Mouse (Mus musculus): ENCODE measurements around the gene Tnni2. TPM values are rescaled to one million over a fixed set of nuclear protein-coding genes. Genes with fewer than 3 reads are reported as not detected.

Gene Tnni2
- polyA plus RNA-seq, 1 experiment, result 2.1 TPM

DNA sequence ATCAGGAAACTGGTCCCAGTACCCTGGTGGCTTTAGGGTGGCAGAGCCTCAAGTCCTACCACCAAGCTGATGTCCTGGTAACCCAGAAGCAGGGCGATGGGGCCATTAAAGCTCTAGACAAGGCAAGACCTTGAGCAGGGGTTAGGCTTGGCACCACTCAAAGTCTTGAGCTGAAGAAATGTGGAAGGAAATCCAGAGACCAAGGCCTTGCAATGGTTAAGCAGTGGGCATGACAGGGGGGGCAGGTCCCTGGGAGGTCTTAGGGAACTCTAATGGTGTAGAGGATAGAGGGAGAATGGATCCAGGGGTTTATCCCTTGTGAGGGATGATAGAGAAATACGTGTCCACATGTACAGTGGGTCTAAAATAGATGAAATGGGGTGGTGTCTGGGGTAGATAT lies 31.9 kb downstream of the Tnni2 start:
- Histone ChIP-seq H3K4me3 (ENCODE audit: low read depth, low read length) (no peak overlapping the region), H3K27ac (ENCODE audit: insufficient read depth, low read length) (no peak overlapping the region), H3K9me3 (replicated peaks; ENCODE audit: control insufficient read depth, insufficient read depth, low read length, poor library complexity, severe bottlenecking) (no peaks in the 10 kb centered on the region), H3K27me3 (ENCODE audit: control insufficient read depth, insufficient read depth, low read length, poor library complexity, severe bottlenecking) (no peaks in the 10 kb centered on the region), H3K36me3 (ENCODE audit: control insufficient read depth, insufficient read depth, low read length, poor library complexity, severe bottlenecking) (no peaks in the 10 kb centered on the region), H3K4me1 (ENCODE audit: control insufficient read depth, insufficient read depth, low read length) (no peaks in the 10 kb centered on the region), H3K9ac (ENCODE audit: low read depth, poor library complexity, severe bottlenecking) (no peak overlapping the region)
- TF ChIP-seq POLR2A (IDR thresholded peaks at IDR 0.05; ENCODE audit: insufficient read depth, low read length), result no peak
- no peak for TF ChIP-seq CTCF (IDR thresholded peaks at IDR 0.05; ENCODE audit: low read depth, low read length)
- no peak for TF ChIP-seq EP300 (IDR thresholded peaks at IDR 0.05; ENCODE audit: insufficient read depth, low read depth, low read length)

DNA sequence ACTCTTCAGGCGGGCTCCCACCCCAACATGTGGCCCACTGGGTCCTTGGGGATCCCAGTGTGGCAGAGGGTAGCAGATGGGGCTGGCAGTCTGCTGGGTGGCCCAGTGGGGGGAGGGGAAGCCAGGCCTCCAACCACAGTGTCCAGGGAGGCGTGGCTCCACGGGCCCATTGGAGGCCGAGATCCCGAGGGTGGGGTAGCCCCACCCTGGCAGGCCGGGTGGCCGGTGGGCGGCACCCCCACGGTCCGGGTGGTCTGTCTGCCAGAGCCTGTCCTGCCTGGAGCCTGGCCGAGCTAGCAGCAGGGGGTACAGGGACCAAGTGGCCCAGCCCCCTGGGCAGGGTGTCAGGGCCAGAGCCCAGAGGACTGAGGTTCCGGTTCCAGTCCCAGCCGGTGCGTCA lies 33.2 kb downstream of the Tnni2 start:
- Histone ChIP-seq H3K4me1 (ENCODE audit: control insufficient read depth, insufficient read depth, low read length) (no peaks in the 10 kb centered on the region), H3K27me3 (ENCODE audit: control insufficient read depth, insufficient read depth, low read length, poor library complexity, severe bottlenecking) (no peaks in the 10 kb centered on the region), H3K9ac (ENCODE audit: low read depth, poor library complexity, severe bottlenecking) (no peak overlapping the region), H3K4me3 (ENCODE audit: low read depth, low read length) (no peak overlapping the region), H3K27ac (ENCODE audit: insufficient read depth, low read length) (no peak overlapping the region), H3K9me3 (replicated peaks; ENCODE audit: control insufficient read depth, insufficient read depth, low read length, poor library complexity, severe bottlenecking) (no peaks in the 10 kb centered on the region), H3K36me3 (ENCODE audit: control insufficient read depth, insufficient read depth, low read length, poor library complexity, severe bottlenecking) (no peaks in the 10 kb centered on the region)
- TF ChIP-seq POLR2A (IDR thresholded peaks at IDR 0.05; ENCODE audit: insufficient read depth, low read length) (no peak), EP300 (IDR thresholded peaks at IDR 0.05; ENCODE audit: insufficient read depth, low read depth, low read length) (no peak), CTCF (IDR thresholded peaks at IDR 0.05; ENCODE audit: low read depth, low read length) (no peak)

DNA sequence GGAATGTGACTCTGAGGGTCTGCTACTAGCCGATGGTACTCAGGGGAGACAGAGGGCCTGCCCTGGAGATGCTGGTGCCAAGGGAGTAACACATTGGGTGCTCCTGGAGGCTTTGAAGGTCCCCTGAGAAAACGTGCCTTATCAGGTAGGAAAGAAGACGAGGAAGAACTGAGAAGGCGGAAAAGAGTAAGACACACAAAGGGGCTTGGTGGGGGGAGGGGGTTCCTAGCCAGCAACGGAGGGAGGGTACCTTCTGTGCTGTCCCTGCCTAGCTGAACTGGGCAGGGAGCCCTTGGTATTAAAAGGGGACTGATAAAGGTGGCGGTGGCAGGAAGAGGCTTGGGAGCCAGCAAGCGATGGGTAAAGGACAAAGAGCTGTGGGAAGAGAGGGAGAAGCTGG lies 34.0 kb downstream of the Tnni2 start:
- Histone ChIP-seq H3K4me1 (ENCODE audit: control insufficient read depth, insufficient read depth, low read length) (no peaks in the 10 kb centered on the region), H3K27ac (ENCODE audit: insufficient read depth, low read length) (no peak overlapping the region)
- no peak for TF ChIP-seq CTCF (IDR thresholded peaks at IDR 0.05; ENCODE audit: low read depth, low read length)
- TF ChIP-seq EP300 (IDR thresholded peaks at IDR 0.05; ENCODE audit: insufficient read depth, low read depth, low read length), result no peak
- TF ChIP-seq POLR2A (IDR thresholded peaks at IDR 0.05; ENCODE audit: insufficient read depth, low read length), result no peak

GRCm38 (mm10) chr7:142476271-142476670 lies 34.7 kb downstream of the Tnni2 start:
- TF ChIP-seq POLR2A (IDR thresholded peaks at IDR 0.05; ENCODE audit: insufficient read depth, low read length) (no peak), CTCF (IDR thresholded peaks at IDR 0.05; ENCODE audit: low read depth, low read length) (no peak), EP300 (IDR thresholded peaks at IDR 0.05; ENCODE audit: insufficient read depth, low read depth, low read length) (no peak)
- H3K4me1 ChIP-seq (ENCODE audit: control insufficient read depth, insufficient read depth, low read length), result no peaks in the 10 kb centered on the region

More for the DNA sequence above, 34.0 kb downstream of the Tnni2 start:
- no peak overlapping the region for H3K9ac ChIP-seq (ENCODE audit: low read depth, poor library complexity, severe bottlenecking)
- no peak overlapping the region for H3K4me3 ChIP-seq (ENCODE audit: low read depth, low read length)
- H3K36me3 ChIP-seq (ENCODE audit: control insufficient read depth, insufficient read depth, low read length, poor library complexity, severe bottlenecking), result no peaks in the 10 kb centered on the region
- no peaks in the 10 kb centered on the region for H3K9me3 ChIP-seq (replicated peaks; ENCODE audit: control insufficient read depth, insufficient read depth, low read length, poor library complexity, severe bottlenecking)
- H3K27me3 ChIP-seq (ENCODE audit: control insufficient read depth, insufficient read depth, low read length, poor library complexity, severe bottlenecking), result no peaks in the 10 kb centered on the region

DNA sequence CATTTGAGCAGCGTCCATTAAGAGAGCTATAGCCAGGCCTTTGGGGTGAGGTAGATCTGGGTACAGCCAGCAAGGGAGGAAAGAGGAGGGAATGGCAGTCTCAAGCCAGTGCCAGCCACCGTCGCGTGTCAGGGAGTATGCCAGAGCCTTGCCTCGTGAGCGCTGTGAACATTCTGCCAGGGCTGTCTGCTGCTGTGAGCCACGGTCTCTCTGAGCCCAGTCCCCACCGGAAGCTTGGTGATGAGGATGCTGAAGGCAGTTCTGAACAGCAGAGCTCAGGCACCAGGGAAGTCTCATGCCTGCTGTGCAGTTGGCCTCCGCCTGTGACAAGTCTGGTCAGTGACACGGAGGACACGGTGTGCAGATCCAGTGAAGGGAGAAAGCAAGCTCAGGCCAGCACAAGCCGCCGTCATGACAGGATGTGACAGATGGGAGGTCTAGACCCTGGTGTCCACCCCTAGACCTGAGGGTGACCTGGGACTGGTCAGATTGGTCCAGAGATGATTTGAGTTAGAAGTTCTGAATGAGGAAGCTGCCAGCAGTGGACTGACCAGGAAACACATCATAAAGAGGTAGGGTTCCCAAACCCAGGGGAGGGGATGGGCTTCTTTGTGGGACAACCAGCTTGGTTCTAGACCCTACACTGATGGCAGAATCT lies 35.3 kb downstream of the Tnni2 start:
- no peaks in the 10 kb centered on the region for H3K27me3 ChIP-seq (ENCODE audit: control insufficient read depth, insufficient read depth, low read length, poor library complexity, severe bottlenecking)
- no peaks in the 10 kb centered on the region for H3K9me3 ChIP-seq (replicated peaks; ENCODE audit: control insufficient read depth, insufficient read depth, low read length, poor library complexity, severe bottlenecking)

More at GRCm38 (mm10) chr7:142476271-142476670, 34.7 kb downstream of the Tnni2 start:
- H3K27ac ChIP-seq (ENCODE audit: insufficient read depth, low read length), result no peak overlapping the region
- H3K4me3 ChIP-seq (ENCODE audit: low read depth, low read length), result no peak overlapping the region
- H3K9me3 ChIP-seq (replicated peaks; ENCODE audit: control insufficient read depth, insufficient read depth, low read length, poor library complexity, severe bottlenecking), result no peaks in the 10 kb centered on the region
- no peaks in the 10 kb centered on the region for H3K36me3 ChIP-seq (ENCODE audit: control insufficient read depth, insufficient read depth, low read length, poor library complexity, severe bottlenecking)
- no peak overlapping the region for H3K9ac ChIP-seq (ENCODE audit: low read depth, poor library complexity, severe bottlenecking)
- H3K27me3 ChIP-seq (ENCODE audit: control insufficient read depth, insufficient read depth, low read length, poor library complexity, severe bottlenecking), result no peaks in the 10 kb centered on the region

DNA sequence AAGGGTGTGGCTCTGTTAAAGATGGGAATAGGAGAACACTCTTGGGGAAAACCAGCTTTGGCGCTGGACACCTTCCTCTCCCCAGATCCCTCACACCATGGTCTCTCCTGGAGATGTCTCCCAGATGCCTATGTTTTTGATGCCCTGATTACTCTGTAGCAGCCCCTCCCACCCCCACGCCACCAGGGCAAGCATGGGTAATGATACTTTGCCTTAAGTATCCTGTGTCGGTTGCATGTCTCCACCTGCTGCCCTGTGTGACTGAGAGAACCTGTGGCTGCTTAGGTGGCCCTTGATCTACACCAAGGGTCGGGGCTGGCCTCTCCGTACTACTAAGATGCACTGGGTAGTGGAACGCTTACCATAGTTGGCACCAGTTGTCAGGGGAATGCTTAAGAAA lies 36.4 kb downstream of the Tnni2 start:
- Histone ChIP-seq H3K9me3 (replicated peaks; ENCODE audit: control insufficient read depth, insufficient read depth, low read length, poor library complexity, severe bottlenecking) (no peaks in the 10 kb centered on the region), H3K27ac (ENCODE audit: insufficient read depth, low read length) (no peak overlapping the region), H3K27me3 (ENCODE audit: control insufficient read depth, insufficient read depth, low read length, poor library complexity, severe bottlenecking) (no peaks in the 10 kb centered on the region), H3K36me3 (ENCODE audit: control insufficient read depth, insufficient read depth, low read length, poor library complexity, severe bottlenecking) (no peaks in the 10 kb centered on the region), H3K9ac (ENCODE audit: low read depth, poor library complexity, severe bottlenecking) (no peak overlapping the region), H3K4me1 (ENCODE audit: control insufficient read depth, insufficient read depth, low read length) (no peaks in the 10 kb centered on the region), H3K4me3 (ENCODE audit: low read depth, low read length) (no peak overlapping the region)
- no peak for TF ChIP-seq EP300 (IDR thresholded peaks at IDR 0.05; ENCODE audit: insufficient read depth, low read depth, low read length)
- no peak for TF ChIP-seq POLR2A (IDR thresholded peaks at IDR 0.05; ENCODE audit: insufficient read depth, low read length)
- no peak for TF ChIP-seq CTCF (IDR thresholded peaks at IDR 0.05; ENCODE audit: low read depth, low read length)

More for the DNA sequence above, 35.3 kb downstream of the Tnni2 start:
- H3K9ac ChIP-seq (ENCODE audit: low read depth, poor library complexity, severe bottlenecking), result no peak overlapping the region
- no peaks in the 10 kb centered on the region for H3K36me3 ChIP-seq (ENCODE audit: control insufficient read depth, insufficient read depth, low read length, poor library complexity, severe bottlenecking)
- TF ChIP-seq POLR2A (IDR thresholded peaks at IDR 0.05; ENCODE audit: insufficient read depth, low read length), result no peak
- no peaks in the 10 kb centered on the region for H3K4me1 ChIP-seq (ENCODE audit: control insufficient read depth, insufficient read depth, low read length)
- H3K27ac ChIP-seq (ENCODE audit: insufficient read depth, low read length), result no peak overlapping the region
- no peak overlapping the region for H3K4me3 ChIP-seq (ENCODE audit: low read depth, low read length)

All from ES-Bruce4 (cell line).